Mouse (Mus musculus): ENCODE measurements around the gene Chchd6.
A peak's percentile ranks its signal among the peaks of the same experiment; 100 is the strongest.

The Chchd6 gene

GRCm38 (mm10) chr6:89595018-89595776, at the start of gene Chchd6:
TSS of gene Chchd6 (minus strand) at chr6:89595652.
- peak; percentile 95 for DNase-seq (ENCODE audit: low read depth, low spot score)

- peak; percentile 99 for DNase-seq (ENCODE audit: low read depth, low spot score)
Observed at GRCm38 (mm10) chr6:89644271-89645075, 49.0 kb upstream of the Chchd6 start.

- peak; percentile 90 for DNase-seq (ENCODE audit: low read depth, low spot score)
Observed at GRCm38 (mm10) chr6:89643798-89644270, 48.4 kb upstream of the Chchd6 start, which contains the start of gene Txnrd3. TSS of gene Txnrd3 (plus strand) at chr6:89643988.

GRCm38 (mm10) chr6:89639025-89639424, 43.6 kb upstream of the Chchd6 start:
- DNase-seq (ENCODE audit: low read depth, low spot score) = peak; percentile 71

GRCm38 (mm10) chr6:89637977-89638376, 42.5 kb upstream of the Chchd6 start:
- DNase-seq (ENCODE audit: low read depth, low spot score) = no peak

GRCm38 (mm10) chr6:89634400-89634799, 38.9 kb upstream of the Chchd6 start:
- DNase-seq (ENCODE audit: low read depth, low spot score) = peak; percentile 23

- DNase-seq (ENCODE audit: low read depth, low spot score) = no peak
Observed at GRCm38 (mm10) chr6:89633115-89633514, 37.7 kb upstream of the Chchd6 start.

GRCm38 (mm10) chr6:89631809-89632562, 36.5 kb upstream of the Chchd6 start:
- DNase-seq (ENCODE audit: low read depth, low spot score) = peak; percentile 90

- no peak for DNase-seq (ENCODE audit: low read depth, low spot score)
Observed at GRCm38 (mm10) chr6:89628045-89628785, 32.8 kb upstream of the Chchd6 start.

- DNase-seq (ENCODE audit: low read depth, low spot score) = peak; percentile 82
Observed at GRCm38 (mm10) chr6:89622647-89623046, 27.2 kb upstream of the Chchd6 start.

- DNase-seq (ENCODE audit: low read depth, low spot score) = no peak
Observed at GRCm38 (mm10) chr6:89615373-89615755, 19.9 kb upstream of the Chchd6 start.

GRCm38 (mm10) chr6:89614596-89615372, 19.3 kb upstream of the Chchd6 start:
- no peak for DNase-seq (ENCODE audit: low read depth, low spot score)

GRCm38 (mm10) chr6:89614107-89614471, 18.6 kb upstream of the Chchd6 start:
- no peak for DNase-seq (ENCODE audit: low read depth, low spot score)

- no peak for DNase-seq (ENCODE audit: low read depth, low spot score)
Observed at GRCm38 (mm10) chr6:89613336-89614106, 18.1 kb upstream of the Chchd6 start.

- peak; percentile 26 for DNase-seq (ENCODE audit: low read depth, low spot score)
Observed at GRCm38 (mm10) chr6:89607999-89608398, 12.5 kb upstream of the Chchd6 start.

GRCm38 (mm10) chr6:89606096-89606495, 10.6 kb upstream of the Chchd6 start:
- no peak for DNase-seq (ENCODE audit: low read depth, low spot score)

- DNase-seq (ENCODE audit: low read depth, low spot score) = no peak
Observed at GRCm38 (mm10) chr6:89596510-89596909, 1.1 kb upstream of the Chchd6 start.

- no peak for DNase-seq (ENCODE audit: low read depth, low spot score)
Observed at GRCm38 (mm10) chr6:89595777-89596146, 310 bp upstream of the Chchd6 start.

GRCm38 (mm10) chr6:89592016-89592415, 3.4 kb downstream of the Chchd6 start:
- no peak for DNase-seq (ENCODE audit: low read depth, low spot score)

GRCm38 (mm10) chr6:89591531-89591930, 3.9 kb downstream of the Chchd6 start:
- DNase-seq (ENCODE audit: low read depth, low spot score) = no peak

Measured in ES-CJ7 (cell line).